Mouse (Mus musculus) limb, embryonic 14.5 days (tissue): ENCODE results near the gene Tcl1b5. TPM values are rescaled to one million over a fixed set of nuclear protein-coding genes. Genes with fewer than 3 reads are reported as not detected.
"Not testable (repeated sequence)": the region's sequence is repeated elsewhere in the genome, so short reads cannot be mapped to it uniquely, and the experiment has no call there.

Experiments
- ATAC-seq: fragments of 200-750 bp; cut with Nextera tagmentation; 2 replicates; pipeline ENCODE4 v1.8.0; 2017; ENCODE audit warnings: low read depth, moderate number of reproducible peaks, moderate TSS enrichment; ENCODE audit not compliant: low FRiP score
- DNase-seq: peaks from one replicate; pipeline ENCODE4 v3.0.0-alpha.2; 2015; ENCODE audit warnings: low spot score
- H3K27ac ChIP-seq: fragments of 300-500 bp; sonication (generic); replicated peaks from 2 replicates; pipeline ENCODE4 v1.5.1; 2014; ENCODE audit warnings: low read depth, mild to moderate bottlenecking, low read length, moderate library complexity, mixed read lengths
- H3K27me3 ChIP-seq: fragments of 300-500 bp; sonication (generic); 2 replicates; pipeline ENCODE4 v1.6.1; 2014; ENCODE audit warnings: low read length, mixed read lengths; ENCODE audit not compliant: control insufficient read depth, insufficient read depth
- H3K36me3 ChIP-seq: fragments of 300-500 bp; sonication (generic); 2 replicates; pipeline ENCODE4 v1.6.1; 2014; ENCODE audit warnings: mild to moderate bottlenecking, low read length, moderate library complexity, mixed read lengths; ENCODE audit not compliant: control insufficient read depth, insufficient read depth
- H3K4me1 ChIP-seq: fragments of 300-500 bp; sonication (generic); 2 replicates; pipeline ENCODE4 v1.6.1; 2014; ENCODE audit warnings: antibody characterized with exemption, low read length, mixed read lengths; ENCODE audit not compliant: control insufficient read depth, insufficient read depth
- H3K4me2 ChIP-seq: fragments of 300-500 bp; sonication (generic); replicated peaks from 2 replicates; pipeline ENCODE4 v1.6.1; 2014; ENCODE audit warnings: low read depth, mild to moderate bottlenecking, low read length, moderate library complexity; ENCODE audit not compliant: severe bottlenecking
- H3K4me3 ChIP-seq: fragments of 300-500 bp; sonication (generic); replicated peaks from 2 replicates; pipeline ENCODE4 v1.5.1; 2014; ENCODE audit warnings: low read length
- H3K9ac ChIP-seq: fragments of 300-500 bp; sonication (generic); 2 replicates; pipeline ENCODE4 v1.6.1; 2014; ENCODE audit warnings: mild to moderate bottlenecking, low read depth, low read length, moderate library complexity; ENCODE audit not compliant: severe bottlenecking
- H3K9me3 ChIP-seq: fragments of 300-500 bp; sonication (generic); 2 replicates; pipeline ENCODE4 v1.6.1; 2016; ENCODE audit warnings: low read length; ENCODE audit not compliant: control insufficient read depth
- POLR2A ChIP-seq: fragments of 200-500 bp; IDR thresholded peaks from 2 replicates; pipeline ENCODE4 v1.8.0; 2012; ENCODE audit warnings: inconsistent platforms, mild to moderate bottlenecking, moderate library complexity, borderline replicate concordance; ENCODE audit not compliant: insufficient read depth, insufficient read length; ENCODE audit errors: extremely low read depth
- WGBS: fragments of 180-500 bp; shearing (Covaris S2); extraction: QIAGEN DNeasy Blood & Tissue Kit; methylation state at CpG from one replicate; pipeline ENCODE4 v1.1.7; 2014; 5-methylcytosine and 5-hydroxymethylcytosine counted together
- polyA plus RNA-seq, 2 experiments: library from polyadenylated mRNA; depleted of rRNA in 1 of 2; stranded (reverse) in 1 of 2; unstranded in 1 of 2; fragments of >200 nt; fragmentation: Nextera tagmentation in 1 of 2; extraction: Ambion mirVana in 1 of 2; gene quantifications; 2 replicates each; pipeline versions ENCODE4 v1.2.1 to v1.2.3; 2012 to 2014

Gene Tcl1b5
- polyA plus RNA-seq, 2 experiments = not detected

DNA sequence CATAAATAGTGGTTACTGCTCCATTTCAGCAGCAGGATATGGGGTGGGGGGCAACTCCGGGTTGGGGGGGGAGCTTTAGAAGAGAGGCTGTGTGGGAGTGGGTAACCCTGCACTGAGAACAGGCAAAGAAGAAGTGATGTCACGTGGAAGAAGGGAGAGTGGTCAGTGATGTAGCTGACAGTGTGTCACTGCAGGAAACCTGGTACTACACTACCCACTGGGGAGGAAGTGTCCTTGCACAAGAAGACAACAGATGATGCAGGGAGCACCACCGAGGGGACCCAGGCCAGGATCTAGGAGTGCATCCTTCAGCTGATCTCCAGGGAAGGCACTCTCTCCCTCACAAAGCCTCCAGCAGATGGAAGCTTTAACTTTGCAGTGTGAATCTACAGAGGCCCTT lies 9.4 kb upstream of the Tcl1b5 start:
- H3K4me3 ChIP-seq = no peak overlapping the region
- no peak for TF ChIP-seq POLR2A
- DNase-seq (no peak), ATAC-seq (no peak)
- no peaks in the 10 kb centered on the region for H3K4me1 ChIP-seq
- no peaks in the 10 kb centered on the region for H3K36me3 ChIP-seq
- H3K27me3 ChIP-seq = no peaks in the 10 kb centered on the region
- 73% methylated on average over 3 of the region's 3 CpGs for WGBS
- H3K9ac ChIP-seq = no peak overlapping the region
- no peak overlapping the region for H3K4me2 ChIP-seq
- H3K27ac ChIP-seq = no peak overlapping the region
- H3K9me3 ChIP-seq = no peaks in the 10 kb centered on the region

DNA sequence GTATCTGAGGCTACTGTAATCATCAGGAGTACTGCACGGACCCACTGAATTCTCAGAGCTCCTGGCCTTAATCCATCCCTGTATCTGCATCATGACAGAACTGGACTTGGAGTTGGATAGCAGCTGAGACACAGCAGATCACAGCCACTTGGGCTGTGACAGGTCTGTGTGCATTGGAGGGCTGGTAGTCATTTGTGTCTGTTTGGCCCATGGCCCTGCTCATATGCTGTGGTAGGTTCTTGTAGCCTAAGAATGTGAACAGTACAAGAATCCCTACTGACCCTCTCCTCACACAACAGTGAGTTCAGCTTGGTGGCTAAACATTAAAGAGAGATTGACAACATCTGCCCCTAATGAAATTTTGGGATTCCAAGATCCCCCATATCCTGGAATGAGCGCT lies 2.8 kb upstream of the Tcl1b5 start:
- ATAC-seq = no peak
- no peaks in the 10 kb centered on the region for H3K36me3 ChIP-seq
- H3K9ac ChIP-seq = no peak overlapping the region
- no peaks in the 10 kb centered on the region for H3K27me3 ChIP-seq
- no peaks in the 10 kb centered on the region for H3K9me3 ChIP-seq
- H3K4me2 ChIP-seq = no peak overlapping the region
- DNase-seq = no peak
- 68% methylated on average over 2 of the region's 2 CpGs for WGBS
- H3K27ac ChIP-seq = no peak overlapping the region
- TF ChIP-seq POLR2A = no peak
- no peak overlapping the region for H3K4me3 ChIP-seq
- H3K4me1 ChIP-seq = no peaks in the 10 kb centered on the region

DNA sequence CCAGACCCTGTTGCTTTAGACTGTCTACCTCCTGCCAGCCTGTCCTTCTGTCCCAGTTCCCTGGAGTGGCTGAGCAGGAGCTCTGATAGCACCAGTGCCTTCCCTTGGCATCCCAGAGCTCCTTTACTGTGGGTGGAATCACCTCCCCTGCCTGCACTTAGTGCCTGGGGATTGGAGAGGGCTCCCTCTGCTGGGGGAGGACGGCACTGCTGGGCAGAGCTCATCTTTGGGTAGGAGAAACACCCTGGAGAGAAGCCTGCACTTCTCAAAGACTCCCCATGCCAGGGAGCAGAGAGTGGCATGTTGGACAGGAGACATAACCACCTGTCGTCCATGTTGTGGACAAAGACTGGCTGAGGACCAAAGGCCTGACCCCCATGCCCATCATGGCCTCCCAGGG lies 1.8 kb upstream of the Tcl1b5 start:
- not testable (repeated sequence) for H3K9ac ChIP-seq, H3K27ac ChIP-seq, ATAC-seq, H3K27me3 ChIP-seq, H3K36me3 ChIP-seq, DNase-seq, H3K4me1 ChIP-seq, H3K4me2 ChIP-seq, H3K4me3 ChIP-seq, H3K9me3 ChIP-seq
- WGBS = 31% methylated on average over 2 of the region's 2 CpGs

DNA sequence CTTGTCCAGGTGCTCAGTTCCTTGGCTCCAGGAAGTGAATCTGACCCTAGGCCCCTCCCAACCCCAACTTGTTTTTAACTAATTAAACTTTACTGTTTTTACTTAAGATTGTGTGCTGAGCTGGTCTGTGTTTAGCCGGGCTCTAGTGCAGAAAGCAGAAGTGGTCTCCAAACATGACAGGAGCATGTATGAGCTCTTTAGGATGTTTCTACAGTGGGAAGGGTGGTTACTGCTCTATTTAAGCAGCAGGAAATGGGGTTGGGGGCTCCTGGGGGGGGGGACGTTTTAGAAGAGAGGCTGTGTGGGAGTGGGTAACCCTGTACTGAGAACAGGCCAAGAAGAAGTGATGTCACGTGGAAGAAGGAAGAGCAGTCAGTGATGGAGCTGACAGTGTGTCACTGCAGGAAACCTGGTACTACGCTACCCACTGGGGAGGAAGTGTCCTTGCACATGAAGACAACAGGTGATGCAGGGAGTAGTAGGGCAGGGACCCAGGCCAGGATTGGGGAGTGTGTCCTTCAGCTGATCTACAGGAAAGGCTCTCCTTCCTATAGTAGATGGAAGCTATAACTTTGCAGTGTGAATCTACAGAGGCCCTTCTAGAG lies 5.0 kb downstream of the Tcl1b5 start:
- WGBS = 62% methylated on average over 4 of the region's 4 CpGs
- not testable (repeated sequence) for H3K27me3 ChIP-seq, H3K4me2 ChIP-seq, H3K4me3 ChIP-seq, ATAC-seq, DNase-seq, H3K9me3 ChIP-seq, H3K36me3 ChIP-seq, H3K9ac ChIP-seq, H3K27ac ChIP-seq, H3K4me1 ChIP-seq

DNA sequence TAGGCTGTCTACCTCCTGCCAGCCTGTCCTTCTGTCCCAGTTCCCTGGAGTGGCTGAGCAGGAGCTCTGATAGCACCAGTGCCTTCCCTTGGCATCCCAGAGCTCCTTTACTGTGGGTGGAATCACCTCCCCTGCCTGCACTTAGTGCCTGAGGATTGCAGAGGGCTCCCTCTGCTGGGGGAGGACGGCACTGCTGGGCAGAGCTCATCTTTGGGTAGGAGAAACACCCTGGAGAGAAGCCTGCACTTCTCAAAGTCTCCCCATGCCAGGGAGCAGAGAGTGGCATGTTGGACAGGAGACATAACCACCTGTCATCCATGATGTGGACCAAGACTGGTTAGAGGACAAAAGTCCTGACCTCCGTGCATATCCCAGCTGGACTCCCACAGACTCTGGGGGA lies 12.8 kb downstream of the Tcl1b5 start:
- H3K9ac ChIP-seq, H3K27ac ChIP-seq, H3K4me1 ChIP-seq, H3K27me3 ChIP-seq, DNase-seq, H3K4me2 ChIP-seq, H3K9me3 ChIP-seq, H3K4me3 ChIP-seq, ATAC-seq, H3K36me3 ChIP-seq: not testable (repeated sequence)
- WGBS = 40% methylated on average over 2 of the region's 2 CpGs

DNA sequence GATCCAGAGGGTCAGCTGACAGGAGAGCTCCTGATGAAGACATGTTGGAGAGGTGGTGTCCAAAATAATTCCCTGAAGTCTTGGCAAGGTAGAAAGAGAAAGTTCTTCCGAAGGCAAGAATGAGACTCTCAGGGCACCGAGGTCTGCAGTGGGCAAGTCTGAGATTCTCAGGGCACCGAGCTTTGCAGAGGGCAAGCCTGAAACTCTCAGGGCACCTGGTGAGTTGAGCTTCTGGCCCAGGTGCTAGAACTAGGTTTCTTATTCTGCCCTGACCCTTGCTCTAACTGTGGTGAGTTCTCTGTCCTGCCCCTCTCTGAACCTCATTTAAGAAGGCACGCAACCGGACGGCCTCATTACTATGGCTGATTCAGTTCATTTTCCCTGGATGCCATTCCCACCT lies 14.6 kb downstream of the Tcl1b5 start, which contains the start of gene Tcl1b3:
TSS of gene Tcl1b3 (plus strand) at position 301 of the 400 bp plus-strand sequence.
- not testable (repeated sequence) for H3K9ac ChIP-seq, H3K4me3 ChIP-seq, H3K27me3 ChIP-seq, DNase-seq, H3K27ac ChIP-seq, ATAC-seq, H3K9me3 ChIP-seq, H3K4me2 ChIP-seq, H3K36me3 ChIP-seq, H3K4me1 ChIP-seq
- 92% methylated on average over 6 of the region's 6 CpGs for WGBS

DNA sequence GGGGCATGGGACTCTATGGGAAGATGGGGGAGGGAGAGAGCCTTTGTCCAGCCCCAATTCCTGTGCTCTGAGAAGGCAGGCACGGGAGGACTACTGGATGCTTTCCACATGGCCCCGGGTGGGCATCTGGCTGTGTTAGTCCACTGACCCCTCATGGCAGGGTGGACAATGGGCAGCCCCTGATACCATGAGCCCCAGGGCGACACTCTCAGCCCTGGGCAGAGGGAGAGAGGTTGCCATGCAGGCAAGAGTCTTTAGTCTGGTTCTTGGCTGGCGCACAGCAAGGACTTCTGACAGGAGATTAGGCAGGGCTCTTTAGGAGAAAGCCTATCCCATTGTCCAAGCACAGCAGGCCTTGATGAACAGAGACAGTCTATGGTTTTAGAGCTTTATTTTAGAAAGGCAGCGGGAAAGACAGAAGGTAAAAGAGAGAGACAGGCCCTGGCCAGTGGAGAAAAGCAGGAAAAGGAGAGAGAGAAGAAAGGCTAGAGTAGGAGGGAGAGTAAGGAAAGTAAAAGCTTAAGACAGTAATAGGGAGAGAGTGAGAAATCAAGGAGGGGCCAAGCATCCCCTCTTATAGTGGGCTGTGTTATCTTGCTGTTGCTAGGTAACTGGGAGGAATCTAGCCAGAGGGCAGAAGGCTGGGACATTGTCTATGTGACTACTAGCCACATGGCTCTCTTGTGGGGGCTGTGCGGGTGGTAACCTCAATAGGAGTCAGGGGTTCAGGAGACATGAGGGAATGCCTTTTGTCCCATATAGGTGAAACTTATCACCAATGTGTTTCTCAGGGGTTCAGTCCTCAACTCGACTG lies 23.7 kb downstream of the Tcl1b5 start:
- ATAC-seq = not testable (repeated sequence)
- 72% methylated on average over 7 of the region's 7 CpGs for WGBS

DNA sequence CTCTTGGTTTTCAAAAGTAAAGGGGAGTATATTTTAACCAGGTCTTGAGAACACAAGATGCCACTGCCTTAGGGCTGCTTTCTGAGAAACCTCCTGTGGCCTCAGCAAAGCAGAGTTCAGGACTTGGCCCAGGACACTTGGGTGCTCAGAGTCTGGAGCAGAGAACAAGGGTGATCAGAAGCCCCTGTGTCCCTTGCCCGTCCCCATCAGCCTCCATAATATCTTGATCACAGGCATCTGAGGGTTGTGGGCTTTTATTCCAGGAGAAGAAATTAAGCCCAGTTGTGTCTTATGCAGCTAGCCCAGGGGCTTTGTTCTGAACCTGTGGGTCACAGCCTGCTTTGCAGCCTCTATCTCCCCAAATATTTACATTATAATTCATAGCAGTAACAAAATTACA lies 25.5 kb downstream of the Tcl1b5 start, which contains the start of gene Tcl1b4:
TSS of gene Tcl1b4 (plus strand) at position 301 of the 400 bp plus-strand sequence.
- not testable (repeated sequence) for H3K27me3 ChIP-seq, H3K4me3 ChIP-seq, H3K27ac ChIP-seq, H3K4me2 ChIP-seq, H3K9ac ChIP-seq, ATAC-seq, H3K4me1 ChIP-seq, DNase-seq, H3K9me3 ChIP-seq, H3K36me3 ChIP-seq
- 57% methylated on average over 1 of the region's 1 CpGs for WGBS

More for the DNA sequence above, 23.7 kb downstream of the Tcl1b5 start:
- H3K36me3 ChIP-seq, H3K9me3 ChIP-seq, H3K27ac ChIP-seq, H3K4me2 ChIP-seq, H3K27me3 ChIP-seq, H3K4me3 ChIP-seq, H3K9ac ChIP-seq, DNase-seq, H3K4me1 ChIP-seq: not testable (repeated sequence)
